Mouse (Mus musculus) heart, embryonic 14.5 days (tissue): ENCODE data around the gene Uchl5. TPM values are rescaled to one million over a fixed set of nuclear protein-coding genes. Genes with fewer than 3 reads are reported as not detected.

Source experiments
- ATAC-seq: fragments of 200-750 bp; cut with Nextera tagmentation; 2 replicates; pipeline ENCODE4 v1.8.0; 2017; ENCODE audit warnings: low read depth, moderate TSS enrichment; ENCODE audit not compliant: insufficient number of reproducible peaks, insufficient read depth, low FRiP score
- H3K27ac ChIP-seq, 2 experiments: fragments of 200-500 bp in 1 of 2; fragments of 300-500 bp in 1 of 2; sonication (generic) in 1 of 2; replicated peaks in 1 of 2; 2 replicates each; pipeline ENCODE4 v1.5.1; 2012 to 2014; ENCODE audit warnings: low read depth in 2 of 2, low read length in 2 of 2, control low read depth in 1 of 2, mild to moderate bottlenecking in 1 of 2, mixed read lengths in 1 of 2; ENCODE audit not compliant: control insufficient read depth in 1 of 2, insufficient read depth in 1 of 2
- H3K27me3 ChIP-seq: fragments of 300-500 bp; sonication (generic); 2 replicates; pipeline ENCODE4 v1.6.1; 2014; ENCODE audit warnings: mild to moderate bottlenecking, low read length, control low read depth; ENCODE audit not compliant: control insufficient read depth, insufficient read depth
- H3K36me3 ChIP-seq: fragments of 300-500 bp; sonication (generic); 2 replicates; pipeline ENCODE4 v1.6.1; 2014; ENCODE audit warnings: mild to moderate bottlenecking, control low read depth, low read length, mixed read lengths; ENCODE audit not compliant: control insufficient read depth, insufficient read depth
- H3K4me1 ChIP-seq, 2 experiments: fragments of 200-500 bp in 1 of 2; fragments of 300-500 bp in 1 of 2; sonication (generic) in 1 of 2; 2 replicates each; pipeline ENCODE4 v1.6.1; 2012 to 2014; ENCODE audit warnings: low read length in 2 of 2, control low read depth in 1 of 2, mixed read lengths in 1 of 2; ENCODE audit not compliant: control insufficient read depth in 2 of 2, insufficient read depth in 2 of 2
- H3K4me2 ChIP-seq: fragments of 300-500 bp; sonication (generic); 2 replicates; pipeline ENCODE4 v1.6.1; 2014; ENCODE audit warnings: mild to moderate bottlenecking, low read length
- H3K4me3 ChIP-seq, 2 experiments: fragments of 200-500 bp in 1 of 2; fragments of 300-500 bp in 1 of 2; sonication (generic) in 1 of 2; 2 replicates each; pipeline ENCODE4 v1.5.1; 2012 to 2014; ENCODE audit warnings: low read length in 2 of 2, mild to moderate bottlenecking in 2 of 2, control low read depth in 1 of 2, low read depth in 1 of 2, moderate library complexity in 1 of 2; ENCODE audit not compliant: control insufficient read depth in 1 of 2, insufficient read depth in 1 of 2
- H3K9ac ChIP-seq: fragments of 300-500 bp; sonication (generic); 2 replicates; pipeline ENCODE4 v1.6.1; 2014; ENCODE audit warnings: mild to moderate bottlenecking, low read length
- H3K9me3 ChIP-seq: fragments of 300-500 bp; sonication (generic); 2 replicates; pipeline ENCODE4 v1.6.1; 2016; ENCODE audit warnings: low read length, control low read depth; ENCODE audit not compliant: control insufficient read depth
- WGBS: fragments of 180-500 bp; shearing (Covaris S2); extraction: QIAGEN DNeasy Blood & Tissue Kit; methylation state at CpG from one replicate; pipeline ENCODE4 v1.1.7; 2014; 5-methylcytosine and 5-hydroxymethylcytosine counted together
- polyA plus RNA-seq: library from polyadenylated mRNA; unstranded; fragments of >200 nt; fragmentation: Nextera tagmentation; extraction: Ambion mirVana; gene quantifications from 2 replicates; pipeline ENCODE4 v1.2.1, GENCODE M21; 2014

The Uchl5 gene
- polyA plus RNA-seq, 1 experiment from 2014 or later, result 44.7 TPM

GRCm38 (mm10) chr1:143739361-143740350 lies 37.4 kb upstream of the Uchl5 start:
- under 1% methylated on average over 60 of the region's 71 CpGs for WGBS

DNA sequence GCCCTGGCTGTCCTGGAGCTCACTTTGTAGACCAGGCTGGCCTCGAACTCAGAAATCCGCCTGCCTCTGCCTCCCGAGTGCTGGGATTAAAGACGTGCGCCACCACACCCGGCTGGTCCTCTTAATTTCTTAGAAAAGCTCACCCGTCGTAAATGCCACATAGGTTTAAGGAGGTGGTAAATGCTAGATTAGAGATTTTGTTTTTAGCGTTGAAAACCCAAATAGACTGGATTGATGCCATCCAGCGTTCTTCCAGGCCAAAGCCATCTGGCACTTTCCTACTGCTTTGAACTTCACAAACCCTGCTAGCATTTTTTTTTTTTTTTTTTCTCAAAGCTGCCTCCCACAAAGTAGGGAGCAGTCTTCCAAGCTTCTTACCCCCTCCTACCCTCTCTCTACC lies 36.5 kb upstream of the Uchl5 start:
- 80% methylated on average over 10 of the region's 10 CpGs for WGBS
- no peak for ATAC-seq

More at GRCm38 (mm10) chr1:143739361-143740350, 37.4 kb upstream of the Uchl5 start:
- Histone ChIP-seq H3K27me3 (no peaks in the 10 kb centered on the region), H3K27ac (peak overlapping the region; percentile 65 to 86; a peak in 3 of 4 replicates), H3K4me3 (peak overlapping the region; percentile 80 to 87), H3K9me3 (no peaks in the 10 kb centered on the region), H3K4me1 (peaks cover 0 to 2% of the 10 kb centered on the region in 2 experiments; a peak in 1 of 4 replicates), H3K36me3 (peaks cover 29% of the 10 kb centered on the region), H3K9ac (peak overlapping the region; percentile 85), H3K4me2 (peak overlapping the region; percentile 90)
- peak; percentile 87 for ATAC-seq

GRCm38 (mm10) chr1:143741331-143741730 lies 35.7 kb upstream of the Uchl5 start:
- no peaks in the 10 kb centered on the region for H3K9me3 ChIP-seq
- 85% methylated on average over 5 of the region's 5 CpGs for WGBS
- H3K9ac ChIP-seq, result no peak overlapping the region
- H3K4me3 ChIP-seq, result no peak overlapping the region
- peaks cover 46% of the 10 kb centered on the region for H3K36me3 ChIP-seq
- no peaks in the 10 kb centered on the region for H3K27me3 ChIP-seq
- peaks cover 0 to 2% of the 10 kb centered on the region in 2 experiments; a peak in 1 of 4 replicates for H3K4me1 ChIP-seq
- ATAC-seq, result no peak
- H3K4me2 ChIP-seq, result no peak overlapping the region
- H3K27ac ChIP-seq, result no peak overlapping the region

More for the DNA sequence above, 36.5 kb upstream of the Uchl5 start:
- H3K4me3 ChIP-seq, result no peak overlapping the region
- no peaks in the 10 kb centered on the region for H3K27me3 ChIP-seq
- peak overlapping the region; percentile 90 for H3K4me2 ChIP-seq
- H3K27ac ChIP-seq, result no peak overlapping the region
- no peaks in the 10 kb centered on the region for H3K9me3 ChIP-seq
- H3K9ac ChIP-seq, result no peak overlapping the region
- H3K36me3 ChIP-seq, result peaks cover 38% of the 10 kb centered on the region
- peaks cover 0 to 2% of the 10 kb centered on the region in 2 experiments; a peak in 1 of 4 replicates for H3K4me1 ChIP-seq

DNA sequence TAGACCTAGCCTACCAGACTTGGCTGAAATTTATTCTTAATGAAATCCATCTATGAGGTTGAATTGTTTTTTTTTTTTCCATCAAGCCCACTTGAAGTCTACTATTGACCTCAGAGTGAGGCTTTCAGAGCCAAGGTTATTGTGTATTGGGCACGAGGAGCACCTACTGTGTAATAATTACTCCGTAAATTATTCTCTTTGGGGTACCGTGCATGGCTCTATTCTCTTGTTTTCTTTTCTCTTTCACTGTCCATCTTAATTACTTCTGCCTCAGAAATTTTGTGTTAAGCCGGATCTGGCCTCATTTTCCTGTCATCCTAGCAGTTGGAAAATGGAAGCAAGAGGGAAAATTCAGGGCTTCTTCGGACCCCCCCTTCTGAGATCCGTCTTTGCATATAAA lies 34.9 kb upstream of the Uchl5 start:
- peaks cover 54% of the 10 kb centered on the region for H3K36me3 ChIP-seq
- H3K4me3 ChIP-seq, result no peak overlapping the region
- no peak overlapping the region for H3K9ac ChIP-seq
- H3K27me3 ChIP-seq, result no peaks in the 10 kb centered on the region
- 92% methylated on average over 6 of the region's 6 CpGs for WGBS
- ATAC-seq, result no peak
- no peak overlapping the region for H3K27ac ChIP-seq
- H3K4me2 ChIP-seq, result no peak overlapping the region
- no peaks in the 10 kb centered on the region for H3K9me3 ChIP-seq
- peaks cover 0 to 2% of the 10 kb centered on the region in 2 experiments; a peak in 1 of 4 replicates for H3K4me1 ChIP-seq

DNA sequence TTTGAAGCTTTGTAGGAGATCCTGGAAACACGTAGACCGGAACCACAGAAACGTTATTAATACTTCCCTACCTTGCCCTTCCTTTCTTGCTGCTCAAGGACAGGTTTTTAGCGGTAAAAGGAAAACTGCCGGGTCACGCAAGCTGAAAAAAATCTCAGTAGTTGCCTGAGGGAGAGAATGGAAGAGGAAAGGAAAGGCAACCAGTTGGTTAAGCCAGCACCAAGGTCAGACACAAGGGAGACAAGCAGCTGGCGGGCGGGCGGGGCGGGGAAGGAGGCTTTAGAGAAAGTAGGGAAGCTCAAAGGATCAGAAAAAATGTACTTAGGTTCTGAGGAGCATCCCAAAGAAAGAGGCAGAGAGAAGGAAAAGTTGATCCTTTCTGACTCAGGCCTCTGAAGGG lies 31.2 kb upstream of the Uchl5 start:
- Histone ChIP-seq H3K4me3 (no peak overlapping the region), H3K4me2 (no peak overlapping the region), H3K27ac (no peak overlapping the region), H3K36me3 (peaks cover 74% of the 10 kb centered on the region), H3K4me1 (no peaks in the 10 kb centered on the region), H3K9me3 (no peaks in the 10 kb centered on the region), H3K27me3 (no peaks in the 10 kb centered on the region), H3K9ac (no peak overlapping the region)
- 89% methylated on average over 10 of the region's 10 CpGs for WGBS
- ATAC-seq, result no peak

DNA sequence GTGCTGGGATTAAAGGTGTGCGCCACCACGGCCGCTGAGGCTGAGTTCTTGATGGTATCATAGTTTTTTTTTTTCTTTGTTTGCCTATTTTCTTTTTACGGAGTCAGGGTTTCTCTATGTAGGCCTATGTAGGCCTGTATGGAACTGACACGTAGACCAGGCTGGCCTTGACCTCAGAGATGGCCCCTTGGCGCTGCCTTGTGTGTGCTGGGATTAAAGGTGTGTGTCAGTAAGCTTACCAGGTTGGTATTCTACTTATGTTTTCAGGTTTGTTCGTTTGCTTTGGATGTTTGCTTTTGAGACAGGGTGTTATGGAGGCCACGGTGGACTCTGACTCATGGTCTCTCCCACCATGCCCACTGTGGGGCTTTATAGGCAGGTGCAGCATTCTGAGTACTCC lies 14.9 kb upstream of the Uchl5 start:
- Histone ChIP-seq H3K36me3 (peaks cover 82% of the 10 kb centered on the region), H3K4me3 (no peak overlapping the region), H3K4me1 (no peaks in the 10 kb centered on the region), H3K27me3 (no peaks in the 10 kb centered on the region), H3K9ac (no peak overlapping the region), H3K27ac (no peak overlapping the region), H3K9me3 (no peaks in the 10 kb centered on the region), H3K4me2 (no peak overlapping the region)
- ATAC-seq, result no peak
- 91% methylated on average over 8 of the region's 8 CpGs for WGBS

DNA sequence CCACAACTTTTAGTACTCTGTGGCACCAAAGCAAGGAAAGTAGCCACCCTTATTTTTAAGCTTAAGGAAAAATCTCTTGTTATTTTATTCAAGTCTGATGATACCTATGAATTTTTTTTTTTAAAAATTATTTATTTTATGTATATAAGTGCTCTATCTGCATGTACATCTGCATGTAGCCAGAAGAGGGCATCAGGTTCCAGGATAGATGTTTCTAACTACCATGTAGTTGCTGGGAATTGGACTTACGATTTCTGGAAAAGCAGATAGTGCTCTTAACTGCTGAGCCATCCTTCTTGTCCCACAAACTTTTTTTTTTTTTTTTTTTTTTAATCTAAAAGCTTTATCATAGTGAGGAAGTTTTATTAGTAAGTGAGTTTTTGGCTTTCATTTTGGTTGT lies 12.6 kb upstream of the Uchl5 start:
- H3K4me1 ChIP-seq, result no peaks in the 10 kb centered on the region
- WGBS, result 60% methylated on average over 1 of the region's 1 CpGs
- no peak overlapping the region for H3K27ac ChIP-seq
- ATAC-seq, result no peak
- peaks cover 62% of the 10 kb centered on the region for H3K36me3 ChIP-seq
- H3K4me3 ChIP-seq, result no peak overlapping the region
- no peaks in the 10 kb centered on the region for H3K9me3 ChIP-seq
- H3K9ac ChIP-seq, result no peak overlapping the region
- no peak overlapping the region for H3K4me2 ChIP-seq
- H3K27me3 ChIP-seq, result no peaks in the 10 kb centered on the region
